Mouse (Mus musculus) neural tube, embryonic 13.5 days (tissue): ENCODE measurements around the gene Islr2. TPM values are rescaled to one million over a fixed set of nuclear protein-coding genes. Genes with fewer than 3 reads are reported as not detected.

ENCODE experiments used
- ATAC-seq: fragments of 200-750 bp; cut with Nextera tagmentation; 2 replicates; pipeline ENCODE4 v1.8.0; 2017; ENCODE audit warnings: low read depth, mild to moderate bottlenecking, moderate TSS enrichment, moderate library complexity
- H3K27ac ChIP-seq: fragments of 300-500 bp; sonication (generic); replicated peaks from 2 replicates; pipeline ENCODE4 v1.5.1; 2015; ENCODE audit warnings: moderate library complexity, mild to moderate bottlenecking, inconsistent platforms
- H3K27me3 ChIP-seq: fragments of 300-500 bp; sonication (generic); 2 replicates; pipeline ENCODE4 v1.6.1; 2015; ENCODE audit warnings: mild to moderate bottlenecking, inconsistent platforms
- H3K36me3 ChIP-seq: fragments of 300-500 bp; sonication (generic); 2 replicates; pipeline ENCODE4 v1.6.1; 2015; ENCODE audit warnings: mild to moderate bottlenecking, inconsistent platforms
- H3K4me1 ChIP-seq: fragments of 300-500 bp; sonication (generic); replicated peaks from 2 replicates; pipeline ENCODE4 v1.6.1; 2015; ENCODE audit warnings: inconsistent platforms
- H3K4me2 ChIP-seq: fragments of 300-500 bp; sonication (generic); 2 replicates; pipeline ENCODE4 v1.6.1; 2015; ENCODE audit warnings: inconsistent platforms, mild to moderate bottlenecking, moderate library complexity
- H3K4me3 ChIP-seq: fragments of 300-500 bp; sonication (generic); 2 replicates; pipeline ENCODE4 v1.5.1; 2015; ENCODE audit warnings: mild to moderate bottlenecking, inconsistent platforms
- H3K9ac ChIP-seq: fragments of 300-500 bp; sonication (generic); 2 replicates; pipeline ENCODE4 v1.6.1; 2015; ENCODE audit warnings: moderate library complexity, mild to moderate bottlenecking, inconsistent platforms
- H3K9me3 ChIP-seq: fragments of 300-500 bp; sonication (generic); 2 replicates; pipeline ENCODE4 v1.6.1; 2016; ENCODE audit warnings: inconsistent platforms
- WGBS: fragments of 180-500 bp; shearing (Covaris S2); methylation state at CpG from one replicate; pipeline ENCODE4 v1.1.7; 2015; 5-methylcytosine and 5-hydroxymethylcytosine counted together
- microRNA-seq: library from miRNA; unstranded; fragments of <30 nt; microRNA quantifications from one replicate; pipeline ENCODE4, GENCODE M21; 2016
- polyA plus RNA-seq: library from polyadenylated mRNA; unstranded; fragments of >200 nt; fragmentation: Nextera tagmentation; extraction: Ambion mirVana; gene quantifications from 2 replicates; pipeline ENCODE4 v1.2.1, GENCODE M21; 2015

The Islr2 gene
- polyA plus RNA-seq, 1 experiment from 2014 or later, result 19.8 TPM

GRCm38 (mm10) chr9:58157838-58158237, 46.3 kb downstream of the Islr2 start:
- WGBS, result 78% methylated on average over 13 of the region's 13 CpGs
- H3K4me2 ChIP-seq, result peak overlapping the region; percentile 44

GRCm38 (mm10) chr9:58156819-58157560, 47.1 kb downstream of the Islr2 start:
- Histone ChIP-seq H3K27me3 (peaks cover 3% of the 10 kb centered on the region; the same call in 1 of the 2 replicates), H3K4me3 (peak overlapping the region; percentile 20; the same call in 1 of the 2 replicates), H3K9me3 (no peaks in the 10 kb centered on the region), H3K9ac (0 out of 2 replicates have a peak overlapping the region, but pooled peaks have one; percentile 8), H3K36me3 (no peaks in the 10 kb centered on the region), H3K27ac (no peak overlapping the region; the same call in 1 of the 2 replicates), H3K4me2 (peak overlapping the region; percentile 44), H3K4me1 (peaks cover 57% of the 10 kb centered on the region)
- WGBS, result 87% methylated on average over 22 of the region's 22 CpGs
- ATAC-seq, result no peak

More at GRCm38 (mm10) chr9:58157838-58158237, 46.3 kb downstream of the Islr2 start:
- H3K9me3 ChIP-seq, result no peaks in the 10 kb centered on the region
- H3K4me1 ChIP-seq, result peaks cover 56% of the 10 kb centered on the region
- H3K27me3 ChIP-seq, result peaks cover 3% of the 10 kb centered on the region; the same call in 1 of the 2 replicates
- no peak for ATAC-seq
- peak overlapping the region; percentile 52 for H3K27ac ChIP-seq
- H3K36me3 ChIP-seq, result no peaks in the 10 kb centered on the region
- peak overlapping the region; percentile 20 for H3K4me3 ChIP-seq
- peak overlapping the region; percentile 49; the same call in 1 of the 2 replicates for H3K9ac ChIP-seq

- no peaks in the 10 kb centered on the region for H3K9me3 ChIP-seq
- H3K27me3 ChIP-seq, result no peaks in the 10 kb centered on the region; the same call in 1 of the 2 replicates
- H3K4me1 ChIP-seq, result peaks cover 57% of the 10 kb centered on the region
- H3K4me3 ChIP-seq, result no peak overlapping the region
- H3K27ac ChIP-seq, result peak overlapping the region; percentile 38
- 41% methylated on average over 3 of the region's 3 CpGs for WGBS
- H3K9ac ChIP-seq, result no peak overlapping the region
- H3K36me3 ChIP-seq, result no peaks in the 10 kb centered on the region
- peak; percentile 47; the same call in 1 of the 2 replicates for ATAC-seq
- H3K4me2 ChIP-seq, result peak overlapping the region; percentile 13
Measured at GRCm38 (mm10) chr9:58155366-58155765, 48.8 kb downstream of the Islr2 start.

GRCm38 (mm10) chr9:58153095-58153494, 51.0 kb downstream of the Islr2 start:
- H3K27ac ChIP-seq, result no peak overlapping the region; the same call in 1 of the 2 replicates
- H3K4me3 ChIP-seq, result no peak overlapping the region
- H3K4me1 ChIP-seq, result peaks cover 42% of the 10 kb centered on the region
- no peaks in the 10 kb centered on the region for H3K36me3 ChIP-seq
- H3K9me3 ChIP-seq, result no peaks in the 10 kb centered on the region
- H3K4me2 ChIP-seq, result no peak overlapping the region
- no peak for ATAC-seq
- H3K27me3 ChIP-seq, result no peaks in the 10 kb centered on the region
- H3K9ac ChIP-seq, result no peak overlapping the region
- WGBS, result 88% methylated on average over 3 of the region's 3 CpGs

- no peak for ATAC-seq
- WGBS, result 78% methylated on average over 4 of the region's 4 CpGs
- no peak overlapping the region for H3K4me2 ChIP-seq
- H3K4me3 ChIP-seq, result no peak overlapping the region
- peaks cover 26% of the 10 kb centered on the region for H3K4me1 ChIP-seq
- H3K9ac ChIP-seq, result no peak overlapping the region
- no peak overlapping the region for H3K27ac ChIP-seq
- no peaks in the 10 kb centered on the region for H3K27me3 ChIP-seq
- H3K36me3 ChIP-seq, result no peaks in the 10 kb centered on the region
- no peaks in the 10 kb centered on the region for H3K9me3 ChIP-seq
Measured at GRCm38 (mm10) chr9:58150733-58151361, 53.3 kb downstream of the Islr2 start.

- Histone ChIP-seq H3K9ac (no peak overlapping the region), H3K36me3 (no peaks in the 10 kb centered on the region), H3K9me3 (no peaks in the 10 kb centered on the region), H3K4me3 (no peak overlapping the region), H3K27me3 (no peaks in the 10 kb centered on the region), H3K4me1 (peaks cover 21% of the 10 kb centered on the region), H3K27ac (no peak overlapping the region), H3K4me2 (no peak overlapping the region)
- ATAC-seq, result no peak
- 73% methylated on average over 2 of the region's 2 CpGs for WGBS
Measured at GRCm38 (mm10) chr9:58148806-58149205, 55.3 kb downstream of the Islr2 start.

Small RNAs within 50 kb of the gene (microRNA-seq; reads per million reads assigned to microRNA genes)
- gene Mir6385, result not detected

Other genes starting within 250 kb of the Islr2 start
- gene Cyp11a1, start 197.9 kb downstream of the Islr2 start, polyA plus RNA-seq, result 0.14 and 0.18 TPM in 2 replicates
- 47.5 and 48.5 TPM in 2 replicates for gene Stra6, start 140.5 kb downstream of the Islr2 start, polyA plus RNA-seq
- 0.33 and 0.58 TPM in 2 replicates for gene Ccdc33, start 85.5 kb downstream of the Islr2 start, polyA plus RNA-seq
- 53.6 and 58.2 TPM in 2 replicates for gene Islr, start within 50 bp of the Islr2 start, polyA plus RNA-seq
- gene Pml, start 45.5 kb upstream of the Islr2 start, polyA plus RNA-seq, result 3.4 and 4.0 TPM in 2 replicates
- 86.0 and 107 TPM in 2 replicates for gene Stoml1, start 48.8 kb upstream of the Islr2 start, polyA plus RNA-seq
- gene Loxl1, start 108.9 kb upstream of the Islr2 start, polyA plus RNA-seq, result 9.1 and 10.9 TPM in 2 replicates
- not detected in 2 replicates for gene Tbc1d21, start 166.1 kb upstream of the Islr2 start, polyA plus RNA-seq